Mouse (Mus musculus): Measurements from ENCODE around the gene Ccdc159. TPM values are rescaled to one million over a fixed set of nuclear protein-coding genes. Genes with fewer than 3 reads are reported as not detected.

Ccdc159 gene
- total RNA-seq (2023) = 0.89 TPM in 1 of 4 replicates, not detected in the others

GRCm38 (mm10) chr9:21927208-21927753 is at the start of gene Ccdc159, which contains the start of gene Tmem205:
Ccdc159 (plus strand) TSS chr9:21927471.
Tmem205 (minus strand) TSS chr9:21927556.

GRCm38 (mm10) chr9:21918035-21918592 is 9.2 kb upstream of the Ccdc159 start, which contains the start of gene Rab3d:
Rab3d (minus strand) TSS chr9:21918192.

GRCm38 (mm10) chr9:21936692-21937570 is 9.7 kb downstream of the Ccdc159 start, which contains the start of gene Plppr2:
Plppr2 (plus strand) TSS chr9:21937033.

GRCm38 (mm10) chr9:21955570-21956281 is 28.5 kb downstream of the Ccdc159 start, which contains the start of gene Swsap1:
Swsap1 (plus strand) TSS chr9:21955755.

GRCm38 (mm10) chr9:21963417-21963816 is 36.1 kb downstream of the Ccdc159 start, which contains the start of gene Epor:
Epor (minus strand) TSS chr9:21963506.

Other genes starting within 250 kb of the Ccdc159 start
- gene Ldlr, start 204.0 kb upstream of the Ccdc159 start, total RNA-seq (2023) = 17.1 to 22.6 TPM (median 18.9 TPM) in 4 replicates
- 1.8 to 4.0 TPM (median 2.8 TPM) in 4 replicates for gene Spc24, start 167.2 kb upstream of the Ccdc159 start, total RNA-seq (2023)
- 0.23 to 0.76 TPM (median 0.41 TPM) in 4 replicates for gene Kank2, start 128.7 kb upstream of the Ccdc159 start, total RNA-seq (2023)
- gene Angptl8, start 92.0 kb upstream of the Ccdc159 start, total RNA-seq (2023) = not detected in 4 replicates
- gene Dock6, start 74.8 kb upstream of the Ccdc159 start, total RNA-seq (2023) = 13.1 to 17.6 TPM (median 16.5 TPM) in 4 replicates
- 3.3 to 5.5 TPM (median 3.6 TPM) in 4 replicates for gene Rab3d, start 9.3 kb upstream of the Ccdc159 start, total RNA-seq (2023)
- 0.95 to 1.5 TPM in 2 of 4 replicates, not detected in the others for gene Tmem205, start 85 bp downstream of the Ccdc159 start, total RNA-seq (2023)
- 1.3 to 1.4 TPM (median 1.3 TPM) in 4 replicates for gene Plppr2, start 9.6 kb downstream of the Ccdc159 start, total RNA-seq (2023)
- gene Swsap1, start 28.3 kb downstream of the Ccdc159 start, total RNA-seq (2023) = 7.7 to 11.2 TPM (median 9.9 TPM) in 4 replicates
- not detected in 4 replicates for gene Epor, start 36.0 kb downstream of the Ccdc159 start, total RNA-seq (2023)
- gene Rgl3, start 62.0 kb downstream of the Ccdc159 start, total RNA-seq (2023) = not detected in 4 replicates
- gene Ccdc151, start 75.2 kb downstream of the Ccdc159 start, total RNA-seq (2023) = not detected in 4 replicates
- gene Prkcsh, start 75.3 kb downstream of the Ccdc159 start, total RNA-seq (2023) = 64.4 to 73.1 TPM (median 72.2 TPM) in 4 replicates
- gene Elavl3, start 124.6 kb downstream of the Ccdc159 start, total RNA-seq (2023) = not detected in 4 replicates
- gene Gm49318, start 143.8 kb downstream of the Ccdc159 start, total RNA-seq (2023) = not detected in 4 replicates
- gene Zfp653, start 143.9 kb downstream of the Ccdc159 start, total RNA-seq (2023) = 28.4 to 35.4 TPM (median 33.4 TPM) in 4 replicates
- gene Ecsit, start 158.0 kb downstream of the Ccdc159 start, total RNA-seq (2023) = 17.8 to 24.6 TPM (median 20.1 TPM) in 4 replicates
- gene Cnn1, start 171.7 kb downstream of the Ccdc159 start, total RNA-seq (2023) = not detected in 4 replicates
- gene Elof1, start 189.7 kb downstream of the Ccdc159 start, total RNA-seq (2023) = 32.6 to 40.3 TPM (median 38.1 TPM) in 4 replicates
- 180 to 182 TPM (median 181 TPM) in 4 replicates for gene Acp5, start 208.2 kb downstream of the Ccdc159 start, total RNA-seq (2023)
- 9.4 to 13.4 TPM (median 12.8 TPM) in 4 replicates for gene Pigyl, start 229.4 kb downstream of the Ccdc159 start, total RNA-seq (2023)